Mouse (Mus musculus): ENCODE measurements around the gene Dusp2. TPM values are rescaled to one million over a fixed set of nuclear protein-coding genes. Genes with fewer than 3 reads are reported as not detected.
"Not testable (repeated sequence)": the region's sequence is repeated elsewhere in the genome, so short reads cannot be mapped to it uniquely, and the experiment has no call there.

Dusp2 gene
- 2.5 and 4.5 TPM in 2 replicates for polyA plus RNA-seq (2014; fragmentation: Nextera tagmentation; extraction: Ambion mirVana)

DNA sequence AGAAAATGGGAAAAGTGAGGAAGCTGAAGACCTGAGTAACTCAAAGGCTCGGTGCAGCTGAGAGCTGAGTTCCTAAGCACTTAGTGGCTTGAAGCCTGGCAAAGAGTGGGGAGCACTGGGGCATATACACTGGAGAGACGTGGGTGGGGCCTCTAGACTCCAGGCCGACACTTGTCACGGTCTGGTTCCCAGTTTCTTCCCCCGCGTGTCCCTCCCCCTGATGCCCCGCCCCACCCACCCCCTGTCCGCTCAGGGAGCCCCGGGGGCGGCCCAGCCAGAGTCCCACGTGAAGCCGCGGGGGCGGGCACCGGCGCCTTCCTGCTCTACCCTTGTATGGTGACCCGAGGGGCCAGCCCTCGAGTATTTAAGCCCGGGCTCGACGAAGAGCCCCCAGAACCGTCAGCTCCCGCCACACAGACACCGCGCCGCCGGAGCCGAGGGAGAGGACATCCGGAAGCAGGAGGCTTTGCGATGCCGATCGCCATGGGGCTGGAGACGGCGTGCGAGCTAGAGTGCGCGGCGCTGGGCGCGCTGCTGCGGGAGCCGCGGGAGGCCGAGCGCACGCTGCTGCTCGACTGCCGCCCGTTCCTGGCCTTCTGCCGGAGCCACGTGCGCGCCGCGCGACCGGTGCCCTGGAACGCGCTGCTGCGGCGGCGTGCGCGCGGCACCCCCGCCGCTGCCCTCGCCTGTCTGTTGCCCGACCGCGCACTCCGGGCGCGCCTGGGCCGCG, at the start of gene Dusp2:
Gene Dusp2, plus strand, starts transcription at position 393 of the 730 bp plus-strand sequence.
- peak within 1 kb of the TSS; percentile 50 for H3K9ac ChIP-seq (ENCODE audit: low read length)
- H3K4me3 ChIP-seq (ENCODE audit: low read depth, low read length) = peak within 1 kb of the TSS; percentile 43
- peak; percentile 67 for ATAC-seq (replicated peaks; ENCODE audit: low FRiP score, low TSS enrichment, low read depth)
- 0 out of 2 replicates have a peak, but pooled peaks cover 6% of the 10 kb centered on the region for H3K4me1 ChIP-seq (replicated peaks; ENCODE audit: control insufficient read depth, insufficient read depth, low read length)
- WGBS = under 1% methylated on average over 76 of the region's 76 CpGs
- peaks cover 37% of the 10 kb centered on the region for H3K27me3 ChIP-seq (replicated peaks; ENCODE audit: control insufficient read depth, insufficient read depth, low read length)
- peak within 1 kb of the TSS; percentile 65 for H3K4me2 ChIP-seq (ENCODE audit: low read length)
- no peaks in the 10 kb centered on the region for H3K36me3 ChIP-seq (ENCODE audit: control insufficient read depth, insufficient read depth, low read length)
- no peaks in the 10 kb centered on the region for H3K9me3 ChIP-seq (ENCODE audit: control insufficient read depth, low read length)
- peak; percentile 70 for DNase-seq (ENCODE audit: low spot score)
- no peak within 1 kb of the TSS for H3K27ac ChIP-seq (ENCODE audit: low read depth)

DNA sequence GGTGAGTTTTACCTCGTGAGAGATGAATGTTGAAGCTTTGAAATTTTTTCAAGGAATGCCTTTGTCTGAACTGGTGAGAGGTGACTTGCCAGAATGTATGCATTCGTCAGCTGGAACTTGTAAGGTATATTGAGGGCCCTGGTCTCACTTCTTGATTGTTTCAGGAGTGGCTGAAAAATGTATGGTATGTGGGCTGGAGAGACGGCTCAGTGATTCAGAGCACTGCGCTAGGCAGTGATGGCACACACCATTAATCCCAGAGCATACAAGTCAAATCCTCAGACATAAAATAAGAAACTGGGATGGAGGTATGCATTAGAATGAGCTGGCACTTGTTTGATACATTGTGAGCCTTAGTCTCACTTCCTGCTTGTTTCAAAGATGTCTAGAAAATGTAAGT, 43.7 kb upstream of the Dusp2 start:
- no peaks in the 10 kb centered on the region for H3K9me3 ChIP-seq (ENCODE audit: control insufficient read depth, low read length)
- no peak overlapping the region for H3K4me2 ChIP-seq (ENCODE audit: low read length)
- H3K4me1 ChIP-seq (replicated peaks; ENCODE audit: control insufficient read depth, insufficient read depth, low read length) = no peaks in the 10 kb centered on the region
- no peak for DNase-seq (ENCODE audit: low spot score)
- 59% methylated on average over 4 of the region's 4 CpGs for WGBS
- no peak overlapping the region for H3K27ac ChIP-seq (ENCODE audit: low read depth)
- no peak for ATAC-seq (replicated peaks; ENCODE audit: low FRiP score, low TSS enrichment, low read depth)
- no peak overlapping the region for H3K4me3 ChIP-seq (ENCODE audit: low read depth, low read length)
- H3K36me3 ChIP-seq (ENCODE audit: control insufficient read depth, insufficient read depth, low read length) = peaks cover 84% of the 10 kb centered on the region
- H3K27me3 ChIP-seq (replicated peaks; ENCODE audit: control insufficient read depth, insufficient read depth, low read length) = no peaks in the 10 kb centered on the region
- H3K9ac ChIP-seq (ENCODE audit: low read length) = no peak overlapping the region

DNA sequence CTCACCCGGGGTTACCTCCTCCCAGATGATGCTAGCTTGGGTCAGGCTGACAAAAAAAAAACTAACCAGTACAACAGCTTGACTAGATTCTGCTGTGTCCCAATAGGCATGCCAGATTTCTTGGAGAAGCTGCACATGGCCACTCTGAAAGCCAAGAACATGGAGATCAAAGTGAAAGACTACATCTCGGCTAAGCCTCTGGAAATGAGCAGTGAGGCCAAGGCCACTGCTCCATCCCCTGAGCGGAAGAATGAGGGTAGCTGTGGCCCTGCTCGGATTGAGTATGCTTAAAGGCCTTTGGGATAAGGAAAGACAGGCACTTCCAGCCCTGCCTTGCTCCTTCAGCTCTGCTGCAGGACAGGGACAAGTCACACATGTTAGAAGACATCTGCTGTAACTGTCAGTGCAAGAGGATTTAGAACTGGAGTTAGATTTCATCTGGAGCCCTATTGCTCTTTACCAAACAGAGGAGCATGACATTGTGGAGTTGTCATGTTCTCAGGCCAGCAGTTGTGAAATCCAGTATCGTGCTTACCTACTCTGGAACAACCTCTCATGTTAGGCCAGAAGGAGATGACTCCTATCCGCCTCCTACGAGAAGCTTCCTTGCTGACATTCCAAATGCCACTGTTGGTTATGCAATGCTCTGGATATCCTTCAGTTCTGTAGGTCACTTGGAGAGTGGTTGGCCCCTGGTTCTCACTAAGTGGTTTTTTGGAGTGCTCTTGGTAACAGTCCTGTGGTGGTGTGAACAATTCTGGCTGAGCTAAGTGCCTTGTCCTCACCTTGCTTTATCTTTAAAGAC, 38.8 kb upstream of the Dusp2 start:
- Histone ChIP-seq H3K27ac (ENCODE audit: low read depth) (no peak overlapping the region), H3K4me3 (ENCODE audit: low read depth, low read length) (no peak overlapping the region), H3K4me2 (ENCODE audit: low read length) (no peak overlapping the region), H3K9ac (ENCODE audit: low read length) (no peak overlapping the region), H3K36me3 (ENCODE audit: control insufficient read depth, insufficient read depth, low read length) (peaks cover 89% of the 10 kb centered on the region), H3K9me3 (ENCODE audit: control insufficient read depth, low read length) (no peaks in the 10 kb centered on the region), H3K27me3 (replicated peaks; ENCODE audit: control insufficient read depth, insufficient read depth, low read length) (no peaks in the 10 kb centered on the region), H3K4me1 (replicated peaks; ENCODE audit: control insufficient read depth, insufficient read depth, low read length) (no peaks in the 10 kb centered on the region)
- DNase-seq (ENCODE audit: low spot score) = no peak
- 92% methylated on average over 7 of the region's 7 CpGs for WGBS
- ATAC-seq (replicated peaks; ENCODE audit: low FRiP score, low TSS enrichment, low read depth) = no peak

- H3K4me1 ChIP-seq (replicated peaks; ENCODE audit: control insufficient read depth, insufficient read depth, low read length) = no peaks in the 10 kb centered on the region
- H3K36me3 ChIP-seq (ENCODE audit: control insufficient read depth, insufficient read depth, low read length) = peaks cover 81% of the 10 kb centered on the region
- no peak overlapping the region for H3K4me3 ChIP-seq (ENCODE audit: low read depth, low read length)
- no peak overlapping the region for H3K4me2 ChIP-seq (ENCODE audit: low read length)
- H3K9ac ChIP-seq (ENCODE audit: low read length) = no peak overlapping the region
- DNase-seq (ENCODE audit: low spot score) (no peak), ATAC-seq (replicated peaks; ENCODE audit: low FRiP score, low TSS enrichment, low read depth) (no peak)
- WGBS = 100% methylated on average over 1 of the region's 1 CpGs
- H3K27ac ChIP-seq (ENCODE audit: low read depth) = no peak overlapping the region
- H3K9me3 ChIP-seq (ENCODE audit: control insufficient read depth, low read length) = no peaks in the 10 kb centered on the region
- H3K27me3 ChIP-seq (replicated peaks; ENCODE audit: control insufficient read depth, insufficient read depth, low read length) = no peaks in the 10 kb centered on the region
Measured at GRCm38 (mm10) chr2:127298056-127298455, 37.9 kb upstream of the Dusp2 start.

GRCm38 (mm10) chr2:127300701-127301100, 35.3 kb upstream of the Dusp2 start:
- H3K27me3 ChIP-seq (replicated peaks; ENCODE audit: control insufficient read depth, insufficient read depth, low read length) = no peaks in the 10 kb centered on the region
- no peaks in the 10 kb centered on the region for H3K4me1 ChIP-seq (replicated peaks; ENCODE audit: control insufficient read depth, insufficient read depth, low read length)
- no peak overlapping the region for H3K4me3 ChIP-seq (ENCODE audit: low read depth, low read length)
- H3K9ac ChIP-seq (ENCODE audit: low read length) = no peak overlapping the region
- no peak overlapping the region for H3K27ac ChIP-seq (ENCODE audit: low read depth)
- DNase-seq (ENCODE audit: low spot score) = no peak
- ATAC-seq (replicated peaks; ENCODE audit: low FRiP score, low TSS enrichment, low read depth) = no peak
- WGBS = 82% methylated on average over 3 of the region's 3 CpGs
- H3K9me3 ChIP-seq (ENCODE audit: control insufficient read depth, low read length) = no peaks in the 10 kb centered on the region
- peaks cover 56% of the 10 kb centered on the region for H3K36me3 ChIP-seq (ENCODE audit: control insufficient read depth, insufficient read depth, low read length)
- no peak overlapping the region for H3K4me2 ChIP-seq (ENCODE audit: low read length)

GRCm38 (mm10) chr2:127301883-127302282, 34.1 kb upstream of the Dusp2 start:
- H3K36me3 ChIP-seq (ENCODE audit: control insufficient read depth, insufficient read depth, low read length) = peaks cover 45% of the 10 kb centered on the region
- H3K4me1 ChIP-seq (replicated peaks; ENCODE audit: control insufficient read depth, insufficient read depth, low read length) = no peaks in the 10 kb centered on the region
- no peak overlapping the region for H3K4me2 ChIP-seq (ENCODE audit: low read length)
- H3K4me3 ChIP-seq (ENCODE audit: low read depth, low read length) = no peak overlapping the region
- no peaks in the 10 kb centered on the region for H3K27me3 ChIP-seq (replicated peaks; ENCODE audit: control insufficient read depth, insufficient read depth, low read length)
- no peak for DNase-seq (ENCODE audit: low spot score)
- no peak overlapping the region for H3K27ac ChIP-seq (ENCODE audit: low read depth)
- ATAC-seq (replicated peaks; ENCODE audit: low FRiP score, low TSS enrichment, low read depth) = no peak
- H3K9me3 ChIP-seq (ENCODE audit: control insufficient read depth, low read length) = no peaks in the 10 kb centered on the region
- 87% methylated on average over 3 of the region's 3 CpGs for WGBS
- no peak overlapping the region for H3K9ac ChIP-seq (ENCODE audit: low read length)

DNA sequence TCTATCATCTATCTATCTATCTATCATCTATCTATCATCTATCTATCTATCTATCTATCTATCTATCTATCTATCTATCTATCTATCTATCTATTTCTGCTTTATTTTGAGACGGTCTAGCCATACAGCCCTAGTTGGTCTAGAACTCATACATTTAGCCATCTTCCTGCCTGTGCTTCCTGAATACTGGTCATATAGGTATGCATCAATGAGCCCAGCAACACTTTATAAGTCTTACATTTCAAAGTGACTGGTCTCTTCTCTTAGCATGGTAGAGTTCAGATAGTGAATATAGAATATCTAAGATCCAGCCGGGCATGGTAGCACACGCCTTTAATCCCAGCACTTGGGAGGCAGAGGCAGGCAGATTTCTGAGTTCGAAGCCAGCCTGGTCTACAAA, 31.8 kb upstream of the Dusp2 start:
- H3K4me2 ChIP-seq (ENCODE audit: low read length); H3K27me3 ChIP-seq (replicated peaks; ENCODE audit: control insufficient read depth, insufficient read depth, low read length); H3K27ac ChIP-seq (ENCODE audit: low read depth); ATAC-seq (replicated peaks; ENCODE audit: low FRiP score, low TSS enrichment, low read depth); H3K4me1 ChIP-seq (replicated peaks; ENCODE audit: control insufficient read depth, insufficient read depth, low read length); H3K9me3 ChIP-seq (ENCODE audit: control insufficient read depth, low read length); DNase-seq (ENCODE audit: low spot score); H3K4me3 ChIP-seq (ENCODE audit: low read depth, low read length); H3K9ac ChIP-seq (ENCODE audit: low read length): not testable (repeated sequence)
- WGBS = 90% methylated on average over 4 of the region's 4 CpGs
- H3K36me3 ChIP-seq (ENCODE audit: control insufficient read depth, insufficient read depth, low read length) = peaks cover 22% of the 10 kb centered on the region

- no peaks in the 10 kb centered on the region for H3K27me3 ChIP-seq (replicated peaks; ENCODE audit: control insufficient read depth, insufficient read depth, low read length)
- DNase-seq (ENCODE audit: low spot score) = no peak
- H3K4me3 ChIP-seq (ENCODE audit: low read depth, low read length) = no peak overlapping the region
- ATAC-seq (replicated peaks; ENCODE audit: low FRiP score, low TSS enrichment, low read depth) = no peak
- H3K9me3 ChIP-seq (ENCODE audit: control insufficient read depth, low read length) = no peaks in the 10 kb centered on the region
- no peak overlapping the region for H3K4me2 ChIP-seq (ENCODE audit: low read length)
- no peaks in the 10 kb centered on the region for H3K4me1 ChIP-seq (replicated peaks; ENCODE audit: control insufficient read depth, insufficient read depth, low read length)
- H3K36me3 ChIP-seq (ENCODE audit: control insufficient read depth, insufficient read depth, low read length) = peaks cover 17% of the 10 kb centered on the region
- WGBS = 78% methylated on average over 3 of the region's 3 CpGs
- H3K9ac ChIP-seq (ENCODE audit: low read length) = no peak overlapping the region
- no peak overlapping the region for H3K27ac ChIP-seq (ENCODE audit: low read depth)
Measured at GRCm38 (mm10) chr2:127304609-127305210, 31.2 kb upstream of the Dusp2 start.
